Mouse (Mus musculus) kidney, postnatal 0 days (tissue): ENCODE data around the gene Skor1. TPM values are rescaled to one million over a fixed set of nuclear protein-coding genes. Genes with fewer than 3 reads are reported as not detected.

Experiments used
- ATAC-seq: fragments of 200-750 bp; cut with Nextera tagmentation; replicated peaks from 2 replicates; pipeline ENCODE4 v1.8.0; 2017; ENCODE audit warnings: low read depth, moderate number of reproducible peaks, moderate TSS enrichment, moderate library complexity; ENCODE audit not compliant: low FRiP score
- DNase-seq: peaks from one replicate; pipeline ENCODE4 v3.0.0-alpha.2; 2016; ENCODE audit warnings: low spot score
- H3K27ac ChIP-seq: fragments of 300-500 bp; sonication (generic); 2 replicates; pipeline ENCODE4 v1.5.1; 2014; ENCODE audit warnings: mild to moderate bottlenecking
- H3K27me3 ChIP-seq: fragments of 300-500 bp; sonication (generic); 2 replicates; pipeline ENCODE4 v1.6.1; 2014; ENCODE audit warnings: low read length, mixed read lengths; ENCODE audit not compliant: insufficient read depth
- H3K36me3 ChIP-seq: fragments of 300-500 bp; sonication (generic); 2 replicates; pipeline ENCODE4 v1.6.1; 2014; ENCODE audit warnings: low read length, mixed read lengths; ENCODE audit not compliant: insufficient read depth
- H3K4me1 ChIP-seq: fragments of 300-500 bp; sonication (generic); replicated peaks from 2 replicates; pipeline ENCODE4 v1.6.1; 2014; ENCODE audit warnings: antibody characterized with exemption, low read length, mixed read lengths; ENCODE audit not compliant: insufficient read depth
- H3K4me2 ChIP-seq: fragments of 300-500 bp; sonication (generic); 2 replicates; pipeline ENCODE4 v1.6.1; 2014; ENCODE audit warnings: mild to moderate bottlenecking, low read length, moderate library complexity, mixed read lengths
- H3K4me3 ChIP-seq: fragments of 300-500 bp; sonication (generic); replicated peaks from 2 replicates; pipeline ENCODE4 v1.5.1; 2014; ENCODE audit warnings: low read depth, low read length
- H3K9ac ChIP-seq: fragments of 300-500 bp; sonication (generic); 2 replicates; pipeline ENCODE4 v1.6.1; 2014; ENCODE audit warnings: low read depth, low read length
- H3K9me3 ChIP-seq: fragments of 300-500 bp; sonication (generic); replicated peaks from 2 replicates; pipeline ENCODE4 v1.6.1; 2016; ENCODE audit warnings: low read length, inconsistent platforms, mixed read lengths
- CTCF ChIP-seq: IDR thresholded peaks from 2 replicates; pipeline ENCODE4 v1.5.1; 2016; ENCODE audit warnings: antibody characterized with exemption, low read depth, mild to moderate bottlenecking, moderate library complexity
- WGBS: fragments of 180-500 bp; shearing (Covaris S2); extraction: QIAGEN DNeasy Blood & Tissue Kit; methylation state at CpG from one replicate; pipeline ENCODE4 v1.1.7; 2014; 5-methylcytosine and 5-hydroxymethylcytosine counted together
- polyA plus RNA-seq: library from polyadenylated mRNA; unstranded; fragments of >200 nt; fragmentation: Nextera tagmentation; extraction: Ambion mirVana; gene quantifications from 2 replicates; pipeline ENCODE4 v1.2.1, GENCODE M21; 2015

Gene Skor1
- polyA plus RNA-seq, 1 experiment from 2014 or later, result not detected

GRCm38 (mm10) chr9:63146126-63146855 lies 2.5 kb downstream of the Skor1 start:
- 1% methylated on average over 46 of the region's 46 CpGs for WGBS
- Histone ChIP-seq H3K36me3 (no peaks in the 10 kb centered on the region), H3K4me2 (peak overlapping the region; percentile 44), H3K9me3 (no peaks in the 10 kb centered on the region), H3K9ac (no peak overlapping the region), H3K27me3 (peaks cover 99% of the 10 kb centered on the region), H3K4me3 (peak overlapping the region; percentile 23; the same call in 1 of the 2 replicates), H3K4me1 (peaks cover 37% of the 10 kb centered on the region), H3K27ac (no peak overlapping the region)
- no peak for TF ChIP-seq CTCF
- ATAC-seq (no peak), DNase-seq (no peak)

- 2% methylated on average over 72 of the region's 73 CpGs for WGBS
- no peak for ATAC-seq
- no peak overlapping the region for H3K9ac ChIP-seq
- peak overlapping the region; percentile 16 for H3K4me3 ChIP-seq
- no peak overlapping the region for H3K27ac ChIP-seq
- TF ChIP-seq CTCF, result no peak
- peaks cover 98% of the 10 kb centered on the region for H3K27me3 ChIP-seq
- H3K4me1 ChIP-seq, result peaks cover 37% of the 10 kb centered on the region
- H3K4me2 ChIP-seq, result peak overlapping the region; percentile 44
- no peaks in the 10 kb centered on the region for H3K36me3 ChIP-seq
- no peak for DNase-seq
- no peaks in the 10 kb centered on the region for H3K9me3 ChIP-seq
These were observed 3.3 kb downstream of the Skor1 start for GRCm38 (mm10) chr9:63145249-63146125.

- DNase-seq (no peak), ATAC-seq (no peak)
- Histone ChIP-seq H3K9me3 (no peaks in the 10 kb centered on the region), H3K27me3 (peaks cover 98% of the 10 kb centered on the region), H3K4me1 (peaks cover 39% of the 10 kb centered on the region), H3K36me3 (no peaks in the 10 kb centered on the region), H3K9ac (no peak overlapping the region), H3K27ac (no peak overlapping the region), H3K4me3 (peak overlapping the region; percentile 16), H3K4me2 (peak overlapping the region; percentile 32)
- no peak for TF ChIP-seq CTCF
- 2% methylated on average over 71 of the region's 80 CpGs for WGBS
These were observed 4.1 kb downstream of the Skor1 start for GRCm38 (mm10) chr9:63144502-63145248.

- ATAC-seq (no peak), DNase-seq (no peak)
- Histone ChIP-seq H3K9ac (no peak overlapping the region), H3K36me3 (no peaks in the 10 kb centered on the region), H3K27me3 (peaks cover 99% of the 10 kb centered on the region), H3K4me1 (peaks cover 36% of the 10 kb centered on the region), H3K4me2 (peak overlapping the region; percentile 32; the same call in 1 of the 2 replicates), H3K4me3 (peak overlapping the region; percentile 16; the same call in 1 of the 2 replicates), H3K27ac (no peak overlapping the region), H3K9me3 (no peaks in the 10 kb centered on the region)
- under 1% methylated on average over 47 of the region's 47 CpGs for WGBS
- no peak for TF ChIP-seq CTCF
These were observed 4.9 kb downstream of the Skor1 start for GRCm38 (mm10) chr9:63143641-63144501.

GRCm38 (mm10) chr9:63143227-63143626 lies 5.5 kb downstream of the Skor1 start:
- no peak for DNase-seq
- Histone ChIP-seq H3K9ac (no peak overlapping the region), H3K27ac (no peak overlapping the region), H3K27me3 (peaks cover 99% of the 10 kb centered on the region), H3K4me3 (no peak overlapping the region), H3K4me2 (no peak overlapping the region), H3K36me3 (no peaks in the 10 kb centered on the region), H3K4me1 (peaks cover 35% of the 10 kb centered on the region; the same call in 1 of the 2 replicates), H3K9me3 (no peaks in the 10 kb centered on the region)
- WGBS, result 1% methylated on average over 25 of the region's 25 CpGs
- no peak for TF ChIP-seq CTCF
- ATAC-seq, result no peak
